ENCODE assay signal across 8 mouse cellular contexts in the genomic region with DNA sequence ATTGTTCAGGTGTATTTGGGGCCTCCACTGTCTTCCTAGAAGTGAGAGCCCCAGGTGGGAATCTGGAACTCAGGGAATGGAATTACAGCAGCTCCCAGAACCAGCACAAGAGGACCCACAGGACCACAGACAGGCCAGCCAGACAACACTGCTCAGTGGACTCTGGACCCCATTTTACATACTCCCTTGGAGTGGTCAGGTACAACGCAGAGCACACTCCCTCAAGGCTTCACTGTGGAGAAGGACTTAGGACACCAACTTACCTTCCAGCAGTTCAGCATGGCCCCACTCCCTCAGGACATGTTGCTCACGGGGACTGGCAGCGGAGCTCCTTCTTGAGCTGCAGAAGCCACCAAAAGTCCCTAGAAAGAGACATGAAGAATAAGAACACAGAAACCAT. TPM values are rescaled to one million over a fixed set of nuclear protein-coding genes. Genes with fewer than 3 reads are reported as not detected.
DNase-seq lines count a peak whose midpoint lies in the region; ATAC-seq and TF ChIP-seq lines count a peak whose summit lies in the region.

No protein-coding gene starts in this region.

- peak overlapping the region; percentile 80 for H3K4me2 ChIP-seq in forebrain, embryonic 13.5 days
- peak overlapping the region; percentile 75 for H3K4me2 ChIP-seq in neural tube, embryonic 14.5 days (ENCODE audit: low read depth, low read length)

- no peak for ATAC-seq in forebrain, embryonic 13.5 days
- ATAC-seq in neural tube, embryonic 14.5 days (ENCODE audit: low read depth): no peak
- no peak for ATAC-seq in cerebellum, adult (ENCODE audit: insufficient number of reproducible peaks, low FRiP score, low TSS enrichment)

- peak overlapping the region; percentile 71 for H3K9ac ChIP-seq in forebrain, embryonic 13.5 days
- no peak overlapping the region for H3K9ac ChIP-seq in neural tube, embryonic 14.5 days (replicated peaks; ENCODE audit: low read depth, low read length)

- no peak for TF ChIP-seq CTCF in left cerebral cortex, adult 2 months (IDR thresholded peaks at IDR 0.05)

- intact Hi-C loops in left cerebral cortex, adult 2 months (cut with DNase I): no loop called here

- 88% methylated on average over 3 of the region's 3 CpGs for WGBS in forebrain, embryonic 13.5 days
- WGBS in limb, embryonic 10.5 days: 92% methylated on average over 3 of the region's 3 CpGs
- 88% methylated on average over 3 of the region's 3 CpGs for whole genome bisulfite sequencing in neural tube, embryonic 14.5 days

- H3K27me3 ChIP-seq in forebrain, embryonic 13.5 days: no peaks in the 10 kb centered on the region
- no peaks in the 10 kb centered on the region for H3K27me3 ChIP-seq in limb, embryonic 10.5 days (ENCODE audit: low read depth, poor library complexity, severe bottlenecking)
- H3K27me3 ChIP-seq in neural tube, embryonic 14.5 days (ENCODE audit: control insufficient read depth, insufficient read depth, low read length): no peaks in the 10 kb centered on the region

- peaks cover 12% of the 10 kb centered on the region for H3K4me1 ChIP-seq in forebrain, embryonic 13.5 days
- H3K4me1 ChIP-seq in limb, embryonic 10.5 days: peaks cover 14% of the 10 kb centered on the region
- H3K4me1 ChIP-seq in neural tube, embryonic 14.5 days (ENCODE audit: control insufficient read depth, insufficient read depth, low read length): 0 out of 2 replicates have a peak, but pooled peaks cover 9% of the 10 kb centered on the region

- peak overlapping the region; percentile 79; the same call in 1 of the 2 replicates for H3K4me3 ChIP-seq in left cerebral cortex, adult 2 months
- peak overlapping the region; percentile 63 for H3K4me3 ChIP-seq in forebrain, embryonic 13.5 days
- peak overlapping the region; percentile 71 for H3K4me3 ChIP-seq in limb, embryonic 10.5 days
- H3K4me3 ChIP-seq in neural tube, embryonic 14.5 days (ENCODE audit: low read depth, low read length): peak overlapping the region; percentile 62; the same call in 1 of the 2 replicates

- H3K36me3 ChIP-seq in forebrain, embryonic 13.5 days (ENCODE audit: poor library complexity, severe bottlenecking): peaks cover 41% of the 10 kb centered on the region
- peaks cover 44% of the 10 kb centered on the region for H3K36me3 ChIP-seq in limb, embryonic 10.5 days
- peaks cover 32% of the 10 kb centered on the region for H3K36me3 ChIP-seq in neural tube, embryonic 14.5 days (ENCODE audit: control insufficient read depth, insufficient read depth, low read length)

- H3K9me3 ChIP-seq in forebrain, embryonic 13.5 days (replicated peaks): peaks cover 3% of the 10 kb centered on the region; the same call in 1 of the 2 replicates
- 0 out of 2 replicates have a peak, but pooled peaks cover 2% of the 10 kb centered on the region for H3K9me3 ChIP-seq in limb, embryonic 10.5 days (replicated peaks)
- no peaks in the 10 kb centered on the region for H3K9me3 ChIP-seq in neural tube, embryonic 14.5 days (ENCODE audit: control insufficient read depth, low read length)

- DNase-seq in left cerebral cortex, adult 2 months (ENCODE audit: extremely low spot score in 1 of 2, low spot score in 2 of 2): no peak
- no peak for DNase-seq in left cerebral cortex, adult 18-20 months (ENCODE audit: low spot score in 2 of 2)
- DNase-seq in limb, embryonic 10.5 days (ENCODE audit: low spot score): no peak
- no peak for DNase-seq in cerebellum, postnatal 25 days
- DNase-seq in layer of hippocampus, adult 18-20 months (ENCODE audit: low spot score in 2 of 2): no peak

- H3K27ac ChIP-seq in left cerebral cortex, adult 2 months: no peak overlapping the region
- no peak overlapping the region for H3K27ac ChIP-seq in forebrain, embryonic 13.5 days
- H3K27ac ChIP-seq in limb, embryonic 10.5 days: no peak overlapping the region
- H3K27ac ChIP-seq in neural tube, embryonic 14.5 days (ENCODE audit: low read depth, low read length): no peak overlapping the region

RNA-seq across cellular contexts. Expression of gene Polrmt, which starts 1.0 kb away (rescaled TPM):
- 10 to 100 TPM; 45.1 to 51.6 TPM for total RNA-seq in left cerebral cortex, adult 2 months (2021)
- total RNA-seq in left cerebral cortex, adult 18-20 months (2021): 10 to 100 TPM; 50.6 to 55.3 TPM
- 39.1 and 43.8 TPM in 2 replicates for polyA plus RNA-seq in forebrain, embryonic 13.5 days (2015; fragmentation: Nextera tagmentation; extraction: Ambion mirVana)
- 58.6 and 61.2 TPM in 2 replicates for polyA plus RNA-seq in limb, embryonic 10.5 days (2016; fragmentation: Nextera tagmentation; extraction: Ambion mirVana)
- polyA plus RNA-seq in neural tube, embryonic 14.5 days (2014; fragmentation: Nextera tagmentation; extraction: Ambion mirVana): 34.9 and 36.7 TPM in 2 replicates
- 10 to 100 TPM; 42.4 to 51.3 TPM for total RNA-seq in layer of hippocampus, adult 18-20 months (2021)

RNA-seq across cellular contexts. Expression of gene Fgf22, which starts 9.5 kb away (rescaled TPM):
- 1 to 10 TPM; 4.5 to 4.8 TPM for total RNA-seq in left cerebral cortex, adult 2 months (2021)
- total RNA-seq in left cerebral cortex, adult 18-20 months (2021): 1 to 10 TPM; 4.3 to 5.6 TPM
- polyA plus RNA-seq in forebrain, embryonic 13.5 days (2015; fragmentation: Nextera tagmentation; extraction: Ambion mirVana): 0.48 and 0.71 TPM in 2 replicates
- polyA plus RNA-seq in limb, embryonic 10.5 days (2016; fragmentation: Nextera tagmentation; extraction: Ambion mirVana): 0.28 and 0.65 TPM in 2 replicates
- 2.0 and 2.3 TPM in 2 replicates for polyA plus RNA-seq in neural tube, embryonic 14.5 days (2014; fragmentation: Nextera tagmentation; extraction: Ambion mirVana)
- 1 to 10 TPM; 1.5 to 2.2 TPM for total RNA-seq in layer of hippocampus, adult 18-20 months (2021)

RNA-seq across cellular contexts. Expression of gene Rnf126, which starts 21.3 kb away (rescaled TPM):
- total RNA-seq in left cerebral cortex, adult 2 months (2021): 10 to 100 TPM; 93.3 to 97.5 TPM
- total RNA-seq in left cerebral cortex, adult 18-20 months (2021): 10 to 100 TPM; 86.7 to 98.4 TPM
- polyA plus RNA-seq in forebrain, embryonic 13.5 days (2015; fragmentation: Nextera tagmentation; extraction: Ambion mirVana): 70.9 and 74.8 TPM in 2 replicates
- polyA plus RNA-seq in limb, embryonic 10.5 days (2016; fragmentation: Nextera tagmentation; extraction: Ambion mirVana): 141 and 151 TPM in 2 replicates
- polyA plus RNA-seq in neural tube, embryonic 14.5 days (2014; fragmentation: Nextera tagmentation; extraction: Ambion mirVana): 89.3 and 93.7 TPM in 2 replicates
- 10 to 100 TPM; 84.9 to 87.3 TPM for total RNA-seq in layer of hippocampus, adult 18-20 months (2021)

RNA-seq across cellular contexts. Expression of gene Hcn2, which starts 29.0 kb away (rescaled TPM):
- total RNA-seq in left cerebral cortex, adult 2 months (2021): 100 to 1,000 TPM; 129 to 142 TPM
- 100 to 1,000 TPM; 142 to 157 TPM for total RNA-seq in left cerebral cortex, adult 18-20 months (2021)
- polyA plus RNA-seq in forebrain, embryonic 13.5 days (2015; fragmentation: Nextera tagmentation; extraction: Ambion mirVana): 0.06 and 0.10 TPM in 2 replicates
- 0.04 TPM in 1 of 2 replicates, not detected in the other for polyA plus RNA-seq in limb, embryonic 10.5 days (2016; fragmentation: Nextera tagmentation; extraction: Ambion mirVana)
- 2.7 and 3.7 TPM in 2 replicates for polyA plus RNA-seq in neural tube, embryonic 14.5 days (2014; fragmentation: Nextera tagmentation; extraction: Ambion mirVana)
- 100 to 1,000 TPM; 134 TPM for total RNA-seq in layer of hippocampus, adult 18-20 months (2021)

RNA-seq across cellular contexts. Expression of gene Fstl3, which starts 31.7 kb away (rescaled TPM):
- total RNA-seq in left cerebral cortex, adult 2 months (2021): 1 to 10 TPM; 2.5 to 2.6 TPM
- total RNA-seq in left cerebral cortex, adult 18-20 months (2021): 1 to 10 TPM; 2.7 to 3.2 TPM
- 0.40 and 0.62 TPM in 2 replicates for polyA plus RNA-seq in forebrain, embryonic 13.5 days (2015; fragmentation: Nextera tagmentation; extraction: Ambion mirVana)
- polyA plus RNA-seq in limb, embryonic 10.5 days (2016; fragmentation: Nextera tagmentation; extraction: Ambion mirVana): 1.8 and 2.3 TPM in 2 replicates
- 1.7 and 2.3 TPM in 2 replicates for polyA plus RNA-seq in neural tube, embryonic 14.5 days (2014; fragmentation: Nextera tagmentation; extraction: Ambion mirVana)
- total RNA-seq in layer of hippocampus, adult 18-20 months (2021): 1 to 10 TPM; 1.8 to 2.5 TPM
